Mouse (Mus musculus): ENCODE data around the gene Arhgef11.

- TF ChIP-seq CTCF (IDR thresholded peaks at IDR 0.05; ENCODE audit: control insufficient read depth, insufficient read depth, insufficient read length) (peak; percentile 39), FOSL1 (IDR thresholded peaks at IDR 0.05; ENCODE audit: insufficient read depth, low read length, poor library complexity, severe bottlenecking) (no peak)
Measured at GRCm38 (mm10) chr3:87770280-87770679, 152.9 kb downstream of the Arhgef11 start.
